Mouse (Mus musculus): ENCODE measurements around the gene Wdr45b. TPM values are rescaled to one million over a fixed set of nuclear protein-coding genes. Genes with fewer than 3 reads are reported as not detected.

Wdr45b gene
- polyA plus RNA-seq, 1 experiment from 2014 or later: 98.9 TPM

Small RNA genes within 50 kb of the gene (microRNA-seq; reads per million reads assigned to microRNA genes)
- gene Mir7236: not detected

Other genes starting within 250 kb of the Wdr45b start
- not detected in 2 replicates for gene Tex19.2, start 235.8 kb downstream of the Wdr45b start, polyA plus RNA-seq (2016; fragmentation: Nextera tagmentation; extraction: Ambion mirVana)
- not detected in 2 replicates for gene Tex19.1, start 208.3 kb downstream of the Wdr45b start, polyA plus RNA-seq (2016; fragmentation: Nextera tagmentation; extraction: Ambion mirVana)
- 0.39 and 0.41 TPM in 2 replicates for gene Uts2r, start 194.2 kb downstream of the Wdr45b start, polyA plus RNA-seq (2016; fragmentation: Nextera tagmentation; extraction: Ambion mirVana)
- 9.5 and 10.6 TPM in 2 replicates for gene Hexdc, start 150.0 kb downstream of the Wdr45b start, polyA plus RNA-seq (2016; fragmentation: Nextera tagmentation; extraction: Ambion mirVana)
- 16.3 and 17.5 TPM in 2 replicates for gene Ogfod3, start 149.7 kb downstream of the Wdr45b start, polyA plus RNA-seq (2016; fragmentation: Nextera tagmentation; extraction: Ambion mirVana)
- 36.3 and 40.1 TPM in 2 replicates for gene Cybc1, start 125.1 kb downstream of the Wdr45b start, polyA plus RNA-seq (2016; fragmentation: Nextera tagmentation; extraction: Ambion mirVana)
- gene Narf, start 117.2 kb downstream of the Wdr45b start, polyA plus RNA-seq (2016; fragmentation: Nextera tagmentation; extraction: Ambion mirVana): 68.4 and 75.2 TPM in 2 replicates
- 11.2 and 12.5 TPM in 2 replicates for gene Foxk2, start 94.5 kb downstream of the Wdr45b start, polyA plus RNA-seq (2016; fragmentation: Nextera tagmentation; extraction: Ambion mirVana)
- 5.5 and 6.0 TPM in 2 replicates for gene Rab40b, start 33.8 kb upstream of the Wdr45b start, polyA plus RNA-seq (2016; fragmentation: Nextera tagmentation; extraction: Ambion mirVana)
- 7.6 and 8.9 TPM in 2 replicates for gene Fn3krp, start 67.0 kb upstream of the Wdr45b start, polyA plus RNA-seq (2016; fragmentation: Nextera tagmentation; extraction: Ambion mirVana)
- gene Fn3k, start 80.5 kb upstream of the Wdr45b start, polyA plus RNA-seq (2016; fragmentation: Nextera tagmentation; extraction: Ambion mirVana): 0.50 and 0.59 TPM in 2 replicates
- gene Tbcd, start 97.5 kb upstream of the Wdr45b start, polyA plus RNA-seq (2016; fragmentation: Nextera tagmentation; extraction: Ambion mirVana): 48.9 and 50.7 TPM in 2 replicates
- 1.4 and 1.6 TPM in 2 replicates for gene Zfp750, start 164.9 kb upstream of the Wdr45b start, polyA plus RNA-seq (2016; fragmentation: Nextera tagmentation; extraction: Ambion mirVana)

Data from limb, embryonic 12.5 days (tissue).